Mouse (Mus musculus) heart, adult 2 months (tissue): ENCODE results near the gene Fam208a.

Source experiments
- CTCF ChIP-seq: fragments of 200-600 bp; IDR thresholded peaks from 2 replicates; pipeline ENCODE4 v1.8.1; 2022; ENCODE audit warnings: antibody characterized with exemption, mild to moderate bottlenecking, moderate library complexity
- POLR2A ChIP-seq: fragments of 200-500 bp; IDR thresholded peaks from 2 replicates; pipeline ENCODE4 v1.6.1; 2011; ENCODE audit warnings: mild to moderate bottlenecking, low read depth, low read length, control low read depth; ENCODE audit not compliant: insufficient read depth

DNA sequence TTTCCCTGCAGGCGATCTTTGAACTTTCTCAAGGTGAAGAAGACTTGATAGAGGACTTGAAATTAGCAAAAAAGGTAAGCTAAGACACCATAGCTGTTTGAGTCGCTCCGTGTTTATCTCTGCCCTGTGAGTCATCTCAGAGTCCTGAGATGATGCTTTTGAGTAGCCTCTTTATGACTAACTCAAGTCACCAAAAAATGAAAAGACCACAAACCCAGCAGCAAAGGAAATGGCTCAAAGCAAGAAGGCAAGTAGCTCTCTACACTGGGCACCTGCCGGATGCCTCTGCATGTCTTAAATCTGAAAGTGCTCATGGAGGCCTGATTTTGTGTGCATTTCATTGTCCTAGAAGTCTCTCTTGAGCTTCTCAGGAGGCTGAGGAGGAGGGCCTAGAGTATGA lies 44.5 kb upstream of the Fam208a start:
- TF ChIP-seq CTCF (no peak), POLR2A (no peak)
